Mouse (Mus musculus): ENCODE results near the gene Col4a4.

Col4a4 gene

GRCm38 (mm10) chr1:82476746-82477145, 109.9 kb downstream of the Col4a4 start:
- no peak for DNase-seq (ENCODE audit: low read depth in 2 of 2, low spot score in 2 of 2)

- DNase-seq (ENCODE audit: low read depth in 2 of 2, low spot score in 2 of 2): no peak
Measured at GRCm38 (mm10) chr1:82476256-82476655, 110.4 kb downstream of the Col4a4 start.

GRCm38 (mm10) chr1:82475821-82476220, 110.8 kb downstream of the Col4a4 start:
- no peak for DNase-seq (ENCODE audit: low read depth in 2 of 2, low spot score in 2 of 2)

DNA sequence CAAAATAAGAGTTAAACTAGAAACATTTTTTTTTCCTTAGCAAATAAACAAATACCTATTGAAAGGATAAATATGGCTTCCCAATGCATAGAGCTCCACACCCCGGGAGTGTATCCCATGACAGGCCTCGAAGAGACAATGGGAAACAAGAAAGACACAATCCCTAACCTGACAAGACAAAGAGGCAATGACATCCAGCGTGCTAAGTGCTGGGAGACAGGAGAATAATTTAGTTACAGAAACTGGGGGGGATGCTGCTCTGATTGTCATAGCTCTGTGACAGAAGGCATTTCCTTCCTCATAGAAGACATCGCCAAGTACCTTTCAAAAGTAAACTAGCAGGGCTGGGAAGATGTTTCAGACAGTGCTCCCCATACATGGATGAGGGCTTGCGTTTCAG, 111.4 kb downstream of the Col4a4 start:
- no peak for DNase-seq (ENCODE audit: low read depth in 2 of 2, low spot score in 2 of 2)

DNA sequence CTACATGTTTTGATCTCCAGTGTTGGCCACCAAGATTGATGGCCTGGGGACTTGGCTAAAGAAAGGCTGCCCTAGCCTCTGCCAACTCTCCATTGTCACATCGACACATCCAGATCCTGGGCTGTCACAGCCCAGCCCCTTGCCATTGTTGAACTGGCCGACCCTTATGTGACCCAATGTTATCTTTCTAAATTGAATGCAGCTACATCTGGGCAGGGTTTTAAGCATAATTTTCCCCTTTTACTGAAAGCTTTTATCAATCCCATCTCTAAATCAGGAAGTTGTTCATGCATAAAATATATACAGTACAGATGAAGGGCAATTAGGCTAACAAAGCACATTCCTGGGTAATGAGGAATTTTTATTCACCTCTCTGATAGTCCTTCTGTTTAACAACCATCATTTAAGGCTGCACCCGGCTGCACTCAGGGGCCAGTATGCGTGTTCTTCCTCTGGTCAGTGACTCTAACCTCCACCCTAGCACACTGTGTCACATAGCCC, 112.1 kb downstream of the Col4a4 start:
- no peak for DNase-seq (ENCODE audit: low read depth in 2 of 2, low spot score in 2 of 2)

DNA sequence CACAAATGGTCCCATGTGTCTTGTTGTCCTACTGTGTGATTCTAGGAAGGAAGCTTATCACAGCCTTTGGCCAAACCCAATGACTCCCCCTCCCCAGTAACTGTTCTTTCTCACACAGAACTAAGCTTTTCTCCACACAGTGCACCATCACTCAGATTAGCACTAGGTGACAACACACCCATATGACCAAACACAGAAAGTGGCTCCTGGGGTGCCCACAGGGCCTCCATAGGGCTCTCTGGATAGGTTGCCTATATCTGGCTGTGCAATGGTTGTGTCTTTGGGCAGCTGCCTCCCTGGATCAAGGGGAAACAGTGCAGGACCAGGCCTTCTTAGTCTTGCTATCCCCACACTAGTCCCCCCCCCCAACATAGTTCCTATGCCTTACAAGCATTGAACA, 113.2 kb downstream of the Col4a4 start:
- DNase-seq (ENCODE audit: low read depth in 2 of 2, low spot score in 2 of 2): no peak

GRCm38 (mm10) chr1:82470516-82471225, 116.0 kb downstream of the Col4a4 start:
- no peak for DNase-seq (ENCODE audit: low read depth in 2 of 2, low spot score in 2 of 2)

DNA sequence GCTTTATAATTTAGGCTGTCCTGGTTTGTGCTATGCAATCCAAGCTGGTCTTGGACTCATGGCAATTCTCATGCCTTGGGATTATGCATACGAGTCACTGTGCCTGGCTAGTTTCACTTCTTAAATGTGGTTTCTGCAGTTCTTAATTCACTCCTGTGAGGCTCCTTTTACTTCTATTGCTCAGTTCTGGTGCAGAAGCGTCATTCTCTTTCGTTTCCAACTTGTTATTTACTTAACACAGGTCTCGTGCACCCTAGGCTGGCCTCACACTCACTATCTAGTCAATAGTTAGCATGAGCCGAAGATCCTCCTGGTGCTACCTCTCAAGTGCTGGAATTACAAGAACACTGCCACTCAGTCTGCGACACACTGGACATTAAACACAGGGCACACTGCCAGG, 117.8 kb downstream of the Col4a4 start:
- no peak for DNase-seq (ENCODE audit: low read depth in 2 of 2, low spot score in 2 of 2)

- DNase-seq (ENCODE audit: low read depth in 2 of 2, low spot score in 2 of 2): no peak
Measured at GRCm38 (mm10) chr1:82465321-82465853, 121.3 kb downstream of the Col4a4 start.

DNA sequence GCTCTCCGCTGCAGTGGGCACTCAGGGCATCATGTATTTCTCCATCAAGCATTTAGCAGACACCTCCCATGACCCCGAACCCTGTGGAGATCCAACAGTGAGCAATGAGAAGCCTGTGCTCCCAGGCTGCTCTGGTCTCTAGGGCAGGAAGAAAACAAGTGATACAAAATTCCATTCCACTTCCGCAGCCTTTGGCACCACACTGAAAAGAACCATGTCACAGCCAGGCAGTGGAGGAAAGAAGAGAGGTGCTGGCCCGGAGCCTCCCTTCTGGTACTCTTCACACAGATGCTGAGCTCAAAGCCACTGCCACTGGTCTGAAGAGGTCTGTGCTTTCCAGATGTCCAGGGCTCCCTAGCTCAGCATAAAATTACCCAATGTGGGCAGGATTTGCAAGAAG, 125.6 kb downstream of the Col4a4 start:
- no peak for DNase-seq (ENCODE audit: low read depth in 2 of 2, low spot score in 2 of 2)

DNA sequence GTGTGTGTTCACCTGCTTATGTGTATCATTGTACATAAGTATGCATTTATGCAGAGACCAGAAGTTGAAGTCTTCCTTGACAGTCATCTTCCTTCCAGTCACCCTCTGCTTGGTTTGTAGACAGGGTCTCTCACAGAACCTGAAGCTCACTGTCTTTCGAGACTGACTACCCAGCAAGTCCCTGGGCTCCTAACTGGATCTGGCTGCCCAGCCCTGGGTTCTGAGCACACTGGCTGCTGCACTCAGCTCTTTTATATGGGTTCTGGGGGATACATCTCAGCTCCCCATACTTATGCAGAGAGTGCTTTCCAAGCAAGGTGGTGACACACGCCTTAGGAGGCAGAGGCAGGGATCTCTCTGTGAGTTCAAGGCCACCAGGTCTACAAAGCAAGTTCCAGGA, 126.7 kb downstream of the Col4a4 start:
- DNase-seq (ENCODE audit: low read depth in 2 of 2, low spot score in 2 of 2): no peak

GRCm38 (mm10) chr1:82459350-82459749, 127.3 kb downstream of the Col4a4 start:
- DNase-seq (ENCODE audit: low read depth in 2 of 2, low spot score in 2 of 2): no peak

DNA sequence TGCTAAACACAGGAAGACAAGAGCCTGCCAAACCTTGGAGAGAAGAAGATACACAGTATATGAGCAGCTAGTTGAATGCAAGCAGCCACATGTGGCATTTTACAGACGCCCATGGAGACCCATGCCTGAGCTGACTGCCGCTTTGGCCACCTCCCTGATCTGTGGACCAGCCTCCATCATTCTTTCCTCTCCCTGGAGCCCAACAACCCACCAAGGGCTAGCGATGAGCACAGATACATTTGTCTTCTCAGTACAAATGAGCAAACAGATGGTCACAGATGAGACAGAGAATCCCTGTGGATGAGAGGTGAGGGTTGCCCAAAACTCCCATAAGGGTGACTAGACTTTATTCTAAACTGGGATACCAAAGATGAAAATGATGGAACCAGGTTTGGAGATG, 132.6 kb downstream of the Col4a4 start:
- no peak for DNase-seq (ENCODE audit: low read depth in 2 of 2, low spot score in 2 of 2)

DNA sequence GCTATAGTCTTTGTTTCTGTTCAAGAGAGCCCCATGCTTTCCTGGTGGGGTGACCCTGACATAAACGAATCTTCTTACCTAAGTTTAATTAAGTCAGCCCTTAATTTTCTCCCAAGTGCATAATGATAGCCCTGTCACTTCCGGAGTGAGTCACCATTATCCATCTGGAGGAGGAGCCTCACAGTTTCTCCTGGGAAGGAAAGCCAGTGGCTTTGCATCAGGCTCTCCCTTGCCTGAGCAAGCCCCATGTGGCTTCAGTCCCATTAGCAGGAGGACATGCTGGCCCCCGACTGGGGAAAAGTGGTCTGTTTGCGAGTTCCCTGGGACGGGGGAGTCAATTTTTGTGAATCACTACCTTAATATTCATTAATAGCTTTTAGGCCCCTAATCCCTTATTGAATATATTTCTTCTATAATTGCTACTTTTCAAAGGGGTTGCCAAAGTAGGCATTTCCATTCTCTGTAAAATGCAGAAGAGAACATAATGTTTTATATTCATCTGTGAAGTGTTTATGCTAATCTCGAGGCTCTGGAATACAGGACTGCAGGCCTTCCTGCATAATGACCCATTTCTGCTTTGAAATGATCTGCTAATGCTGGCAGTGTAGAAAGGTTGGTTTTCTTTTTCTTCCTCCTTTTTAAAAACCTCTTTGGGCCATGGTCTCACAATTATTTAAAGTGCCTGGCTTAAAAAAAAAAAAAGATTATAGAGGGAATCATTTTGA, 134.6 kb downstream of the Col4a4 start:
- no peak for DNase-seq (ENCODE audit: low read depth in 2 of 2, low spot score in 2 of 2)

- DNase-seq (ENCODE audit: low read depth in 2 of 2, low spot score in 2 of 2): no peak
Measured at GRCm38 (mm10) chr1:82449851-82450250, 136.8 kb downstream of the Col4a4 start.

DNA sequence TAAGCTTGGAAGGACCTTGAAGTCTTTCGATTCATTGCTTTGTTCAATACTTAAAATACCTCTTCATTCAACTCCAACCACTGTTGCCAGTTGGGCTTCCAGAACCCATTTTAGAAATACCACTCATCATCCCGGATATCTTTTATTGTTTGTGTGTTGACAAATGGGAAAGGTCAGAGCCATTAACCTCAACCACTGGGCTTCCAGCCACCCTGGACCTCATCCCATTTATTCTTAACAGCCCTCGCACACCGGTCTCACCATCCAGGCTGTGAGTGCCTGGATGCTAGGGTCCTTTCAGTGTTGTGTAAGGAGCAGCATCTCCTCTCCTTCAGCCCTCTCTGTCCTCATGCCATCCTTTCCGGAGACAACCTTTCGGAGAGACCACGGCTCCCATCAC, 140.6 kb downstream of the Col4a4 start:
- no peak for DNase-seq (ENCODE audit: low read depth in 2 of 2, low spot score in 2 of 2)

- no peak for DNase-seq (ENCODE audit: low read depth in 2 of 2, low spot score in 2 of 2)
Measured at GRCm38 (mm10) chr1:82443517-82443916, 143.1 kb downstream of the Col4a4 start.

DNA sequence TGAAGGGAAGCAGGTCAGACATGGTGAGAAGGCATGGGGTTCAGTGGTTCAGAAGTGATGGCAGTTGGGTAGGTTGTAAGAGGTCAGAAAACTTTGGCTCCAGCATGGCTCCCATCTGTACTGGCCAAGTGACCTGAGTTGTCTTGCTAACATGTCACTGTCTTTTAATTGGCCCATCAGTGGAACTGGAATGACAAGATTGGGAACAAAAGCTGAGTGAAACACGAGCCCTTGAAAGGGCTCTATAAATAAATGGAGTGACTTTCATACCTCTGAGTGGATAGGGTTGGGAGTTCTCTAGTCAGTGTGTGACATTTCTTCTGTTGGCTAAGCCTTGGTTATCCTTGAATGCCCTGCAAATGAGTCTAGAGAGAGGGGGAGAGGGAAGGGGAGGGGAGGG, 146.5 kb downstream of the Col4a4 start:
- DNase-seq (ENCODE audit: low read depth in 2 of 2, low spot score in 2 of 2): no peak

GRCm38 (mm10) chr1:82437273-82437672, 149.4 kb downstream of the Col4a4 start:
- DNase-seq (ENCODE audit: low read depth in 2 of 2, low spot score in 2 of 2): no peak

- no peak for DNase-seq (ENCODE audit: low read depth in 2 of 2, low spot score in 2 of 2)
Measured at GRCm38 (mm10) chr1:82433649-82434005, 153.0 kb downstream of the Col4a4 start.

DNA sequence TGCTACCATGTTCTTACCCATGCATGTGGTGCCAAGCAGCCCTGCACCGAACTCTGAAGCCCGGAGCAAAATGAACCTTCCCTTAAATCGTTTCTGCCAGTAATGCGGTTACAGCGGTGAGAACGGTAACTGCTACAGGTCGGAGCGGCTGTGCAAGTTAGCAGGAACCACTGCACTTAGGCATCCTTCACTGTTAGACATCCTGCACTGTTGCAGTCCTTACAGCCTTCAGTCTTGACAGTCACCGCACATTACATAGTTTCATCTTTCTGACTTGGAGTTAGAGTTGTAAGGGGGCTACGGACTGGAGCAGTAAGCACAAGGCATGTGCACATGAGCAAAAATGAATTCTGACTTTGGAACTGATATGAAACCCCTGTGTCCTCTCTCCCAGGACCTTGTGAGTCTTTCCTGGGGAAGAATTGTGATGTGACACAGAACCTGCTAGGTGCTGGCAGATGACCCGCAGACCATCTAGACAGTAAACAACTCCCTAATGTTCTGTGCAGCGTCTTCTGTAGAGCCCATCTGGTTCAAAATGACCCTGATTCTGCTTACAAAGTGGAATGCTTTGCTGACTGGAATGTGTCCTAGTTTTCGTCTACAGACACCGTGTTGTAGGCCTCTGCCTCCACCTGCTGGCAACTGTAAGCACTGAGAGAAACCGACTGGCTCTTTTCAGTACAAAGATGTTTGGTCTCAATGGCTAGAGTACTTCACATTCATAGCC, 153.6 kb downstream of the Col4a4 start:
- no peak for DNase-seq (ENCODE audit: low read depth in 2 of 2, low spot score in 2 of 2)

DNA sequence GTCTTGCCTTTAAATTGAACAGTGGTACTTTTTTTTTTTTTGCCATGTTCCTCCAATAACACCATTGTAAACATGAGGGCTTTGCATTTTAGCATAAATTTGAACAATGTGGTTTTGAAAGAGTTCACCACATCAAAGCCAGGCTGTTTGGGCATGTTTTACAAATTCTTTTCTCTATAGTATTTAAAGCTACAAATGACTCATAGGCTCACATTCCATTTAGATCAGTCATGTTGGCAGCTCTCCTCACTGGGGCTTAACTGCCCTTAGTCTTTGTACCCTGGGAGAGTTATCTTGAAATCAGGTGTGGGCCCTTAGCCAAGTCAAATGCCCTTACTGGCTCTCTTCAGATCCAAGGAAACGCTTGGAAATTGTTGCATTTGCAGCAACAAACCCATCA, 157.6 kb downstream of the Col4a4 start:
- DNase-seq (ENCODE audit: low read depth in 2 of 2, low spot score in 2 of 2): no peak
